Mouse (Mus musculus) heart, postnatal 25 days (tissue): ENCODE data around the gene Slco6d1. TPM values are rescaled to one million over a fixed set of nuclear protein-coding genes. Genes with fewer than 3 reads are reported as not detected.
"Not testable (repeated sequence)": the region's sequence is repeated elsewhere in the genome, so short reads cannot be mapped to it uniquely, and the experiment has no call there.

Experiments
- DNase-seq: peaks from one replicate; pipeline ENCODE4 v3.0.0; 2022; ENCODE audit warnings: low spot score
- intact Hi-C: fragments of 180-260 bp; cut with DNase I; formaldehyde crosslinking; loops from one replicate; pipeline ENCODE4 v1.15.1; 2025
- microRNA-seq: library from miRNA; unstranded; fragments of <30 nt; microRNA quantifications from one replicate; pipeline ENCODE4 v1.2.0, GENCODE M21; 2022
- total RNA-seq, 2 experiments: library from RNA; stranded (reverse); gene quantifications; 2 replicates each; pipeline ENCODE4 v1.2.3; 2021

Gene Slco6d1
- total RNA-seq, result not detected

GRCm38 (mm10) chr1:98420824-98421223 lies at the start of gene Slco6d1:
Slco6d1 (plus strand) TSS chr1:98421124.
- no peak for DNase-seq
- intact Hi-C loops, result no loop called here

- intact Hi-C loops, result no loop called here
- no peak for DNase-seq
Measured at GRCm38 (mm10) chr1:98392001-98392400, 28.9 kb upstream of the Slco6d1 start.

- intact Hi-C loops, result no loop called here
- no peak for DNase-seq
Measured at GRCm38 (mm10) chr1:98447929-98448328, 27.0 kb downstream of the Slco6d1 start.

GRCm38 (mm10) chr1:98459224-98459623 lies 38.3 kb downstream of the Slco6d1 start:
- DNase-seq, intact Hi-C loops: not testable (repeated sequence)

GRCm38 (mm10) chr1:98476381-98476780 lies 55.5 kb downstream of the Slco6d1 start:
- DNase-seq, intact Hi-C loops: not testable (repeated sequence)

GRCm38 (mm10) chr1:98479243-98479642 lies 58.3 kb downstream of the Slco6d1 start:
- intact Hi-C loops, result no loop called here
- no peak for DNase-seq

- DNase-seq, result no peak
- intact Hi-C loops, result no loop called here
Measured at GRCm38 (mm10) chr1:98505982-98506381, 85.1 kb downstream of the Slco6d1 start.

- intact Hi-C loops, result loop anchor here (5.0 kb wide), 1 partner anchor 716 kb away; no protein-coding TSS in a partner anchor
Measured at GRCm38 (mm10) chr1:98522977-98523376, 102.1 kb downstream of the Slco6d1 start.

GRCm38 (mm10) chr1:98523537-98523936 lies 102.6 kb downstream of the Slco6d1 start:
- no peak for DNase-seq
- intact Hi-C loops, result loop anchor here (5.0 kb wide), 1 partner anchor 716 kb away; no protein-coding TSS in a partner anchor

More at GRCm38 (mm10) chr1:98522977-98523376, 102.1 kb downstream of the Slco6d1 start:
- DNase-seq, result no peak

GRCm38 (mm10) chr1:98528368-98528767 lies 107.4 kb downstream of the Slco6d1 start:
- DNase-seq, intact Hi-C loops: not testable (repeated sequence)

GRCm38 (mm10) chr1:98545372-98545771 lies 124.4 kb downstream of the Slco6d1 start:
- intact Hi-C loops, result no loop called here

GRCm38 (mm10) chr1:98554388-98554787 lies 133.5 kb downstream of the Slco6d1 start:
- intact Hi-C loops, result no loop called here
- no peak for DNase-seq

More at GRCm38 (mm10) chr1:98545372-98545771, 124.4 kb downstream of the Slco6d1 start:
- DNase-seq, result no peak

GRCm38 (mm10) chr1:98565701-98566100 lies 144.8 kb downstream of the Slco6d1 start:
- no peak for DNase-seq
- intact Hi-C loops, result loop anchor here (5.0 kb wide), 1 partner anchor 42 kb away; no protein-coding TSS in a partner anchor

Small RNAs within 50 kb of the gene (microRNA-seq; reads per million reads assigned to microRNA genes)
- not detected for gene Gm26134
